17 mouse cellular contexts compared by ENCODE assay signal in the genomic region with DNA sequence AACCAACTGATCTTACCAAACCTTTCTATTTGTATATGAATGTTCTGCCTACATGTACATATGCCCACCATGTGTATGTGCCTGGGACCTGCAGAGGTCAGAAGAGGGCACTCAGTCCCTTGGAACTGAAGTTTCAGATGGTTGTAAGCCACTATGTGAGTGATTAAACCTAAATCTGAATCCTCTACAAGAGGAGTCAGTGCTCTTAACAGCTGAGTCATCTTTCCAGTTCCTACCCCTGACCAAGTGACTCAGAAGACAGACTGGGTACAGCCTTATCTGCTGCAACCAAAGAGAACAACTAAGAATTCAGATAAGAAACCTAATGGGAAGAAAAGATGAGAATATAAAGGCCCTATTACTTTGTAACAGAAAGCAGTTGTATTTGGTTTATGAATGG.
DNase-seq lines count a peak whose midpoint lies in the region; ATAC-seq lines count a peak whose summit lies in the region.
"Had no signal": no experiment of that assay in that cellular context is flagged by ENCODE, and none has a peak within 500 bp of the region (broad histone marks: within the 10 kb centered on the region; RNA-seq: fewer than 3 reads in every experiment).

No protein-coding gene starts in this region.

- ATAC-seq in megakaryocyte progenitor cell, adult 5-6 weeks (replicated peaks; ENCODE audit: poor library complexity) = no peak
- ATAC-seq: CD4-positive, CD25-positive, alpha-beta regulatory T cell, adult 4 months; forebrain, embryonic 13.5 days; forebrain, embryonic 15.5 days; forebrain, postnatal 0 days had no signal

- peak; percentile 2 for DNase-seq in adrenal gland, adult 2 months
- DNase-seq in adrenal gland, adult 18-20 months (ENCODE audit: low spot score in 2 of 2) = no peak
- peak; percentile 58 for DNase-seq in NIH3T3 (ENCODE audit: low read depth)
- DNase-seq in kidney, adult 8-10 months = no peak
- DNase-seq: adrenal gland, postnatal 10 days; adrenal gland, postnatal 25 days; B cell, adult 2 months; cerebellum, adult 11-12 months; cerebellum, adult 2 months; cerebellum, adult 9-10 months; cerebellum, postnatal 10 days; cerebellum, postnatal 25 days; forebrain, postnatal 0 days had no signal

Comparison
In these comparisons a context has a peak if more than half of its experiments do, and no peak if none do; other contexts are left out.
1. DNase-seq: peak in adrenal gland, adult 2 months (single experiment) and NIH3T3 (single experiment); none in adrenal gland, adult 18-20 months (0 of 2) and kidney, adult 8-10 months (0 of 2).